10 mouse cellular contexts compared by ENCODE assay signal in genomic region chr15:101076071-101077000, GRCm38 (mm10). TPM values are rescaled to one million over a fixed set of nuclear protein-coding genes. Genes with fewer than 3 reads are reported as not detected.
DNase-seq lines count a peak whose midpoint lies in the region; ATAC-seq and TF ChIP-seq lines count a peak whose summit lies in the region.
"Had no signal": no experiment of that assay in that cellular context is flagged by ENCODE, and none has a peak within 500 bp of the region (broad histone marks: within the 10 kb centered on the region; RNA-seq: fewer than 3 reads in every experiment).

No protein-coding gene starts in this region.

- no peak overlapping the region for H3K27ac ChIP-seq in ES-E14 (ENCODE audit: insufficient read depth, low read depth, low read length, poor library complexity, severe bottlenecking)
- no peak overlapping the region for H3K27ac ChIP-seq in brown adipose tissue, adult 24 weeks (replicated peaks; ENCODE audit: low read depth, low read length)
- H3K27ac ChIP-seq in hindbrain, postnatal 0 days: peak overlapping the region; percentile 79
- H3K27ac ChIP-seq in liver, postnatal 0 days (ENCODE audit: low read depth): no peak overlapping the region

- peak overlapping the region; percentile 56 to 79; a peak in 3 of 4 replicates for H3K4me3 ChIP-seq in ES-E14 (ENCODE audit: insufficient read depth in 1 of 2, low read depth in 1 of 2, low read length in 2 of 2, poor library complexity in 1 of 2, severe bottlenecking in 1 of 2)
- peak overlapping the region; percentile 42 for H3K4me3 ChIP-seq in brown adipose tissue, adult 24 weeks (ENCODE audit: insufficient read depth, low read depth, low read length)
- H3K4me3 ChIP-seq in hindbrain, postnatal 0 days (ENCODE audit: low read length): peak overlapping the region; percentile 65
- no peak overlapping the region for H3K4me3 ChIP-seq in liver, postnatal 0 days (ENCODE audit: low read depth, low read length)

- H3K9ac ChIP-seq in ES-E14 (ENCODE audit: insufficient read depth, low read depth, low read length, poor library complexity, severe bottlenecking): no peak overlapping the region; the same call in 1 of the 2 replicates
- peak overlapping the region; percentile 41 for H3K9ac ChIP-seq in hindbrain, postnatal 0 days (replicated peaks; ENCODE audit: low read length)
- H3K9ac ChIP-seq in liver, postnatal 0 days (replicated peaks): no peak overlapping the region

- TF ChIP-seq EP300 in liver, postnatal 0 days (IDR thresholded peaks at IDR 0.05; ENCODE audit: low read depth): no peak

- H3K4me2 ChIP-seq in hindbrain, postnatal 0 days (ENCODE audit: low read depth, low read length): peak overlapping the region; percentile 74
- H3K4me2 ChIP-seq in liver, postnatal 0 days (ENCODE audit: low read depth, low read length): peak overlapping the region; percentile 71

- no peaks in the 10 kb centered on the region for H3K9me3 ChIP-seq in ES-E14 (ENCODE audit: control insufficient read depth, insufficient read depth, low read depth, low read length)
- no peaks in the 10 kb centered on the region for H3K9me3 ChIP-seq in hindbrain, postnatal 0 days (ENCODE audit: low read length)
- no peaks in the 10 kb centered on the region for H3K9me3 ChIP-seq in liver, postnatal 0 days (ENCODE audit: low read length)

- peaks cover 13 to 22% of the 10 kb centered on the region in 2 experiments for H3K4me1 ChIP-seq in ES-E14 (ENCODE audit: control insufficient read depth in 2 of 2, insufficient read depth in 2 of 2, low read length in 2 of 2, poor library complexity in 1 of 2)
- H3K4me1 ChIP-seq in brown adipose tissue, adult 24 weeks (ENCODE audit: control insufficient read depth, insufficient read depth, insufficient read length, low read length): peaks cover 44% of the 10 kb centered on the region
- H3K4me1 ChIP-seq in hindbrain, postnatal 0 days (ENCODE audit: insufficient read depth, low read length): peaks cover 15% of the 10 kb centered on the region
- 0 out of 2 replicates have a peak, but pooled peaks cover 3% of the 10 kb centered on the region for H3K4me1 ChIP-seq in liver, postnatal 0 days (ENCODE audit: insufficient read depth)

- DNase-seq in ES-E14 (ENCODE audit: low read depth, low spot score): no peak
- DNase-seq in hindbrain, postnatal 0 days (ENCODE audit: low spot score): peak; percentile 73
- DNase-seq in liver, postnatal 0 days: no peak
- DNase-seq in lung, postnatal 25 days (ENCODE audit: low spot score): no peak
- no peak for DNase-seq in layer of hippocampus, adult 11-12 months (ENCODE audit: low spot score)

- TF ChIP-seq CTCF in hindbrain, postnatal 0 days (IDR thresholded peaks at IDR 0.05; ENCODE audit: low read depth): no peak
- no peak for TF ChIP-seq CTCF in liver, postnatal 0 days (IDR thresholded peaks at IDR 0.05; ENCODE audit: low read depth)

- in situ Hi-C loops in ES-E14 (cut with MboI; ENCODE audit: low sequenced_read_pairs in 2 of 2, unreplicated experiment in 2 of 2): no loop called here

- ATAC-seq in hindbrain, postnatal 0 days: peak; percentile 43; the same call in 1 of the 2 replicates
- no peak for ATAC-seq in liver, postnatal 0 days
- no peak for ATAC-seq in monocyte, adult 5-6 weeks (replicated peaks; ENCODE audit: insufficient number of reproducible peaks, low FRiP score, low TSS enrichment, poor library complexity, severe bottlenecking)
- no peak for ATAC-seq in inflammation-experienced regulatory T-cells, adult 6 months

- 6% methylated on average over 26 of the region's 26 CpGs for WGBS in hindbrain, postnatal 0 days
- 23% methylated on average over 24 of the region's 26 CpGs for WGBS in liver, postnatal 0 days (ENCODE audit: insufficient replicate concordance)

- H3K27me3 ChIP-seq in hindbrain, postnatal 0 days (ENCODE audit: insufficient read depth, low read length): no peaks in the 10 kb centered on the region
- peaks cover 14% of the 10 kb centered on the region for H3K27me3 ChIP-seq in liver, postnatal 0 days (ENCODE audit: insufficient read depth, low read length)

- no peaks in the 10 kb centered on the region for H3K36me3 ChIP-seq in ES-E14 (ENCODE audit: control insufficient read depth, insufficient read depth, low read length, poor library complexity, severe bottlenecking)
- no peaks in the 10 kb centered on the region for H3K36me3 ChIP-seq in hindbrain, postnatal 0 days (ENCODE audit: insufficient read depth, low read length)
- H3K36me3 ChIP-seq in liver, postnatal 0 days (replicated peaks; ENCODE audit: insufficient read depth, low read length): no peaks in the 10 kb centered on the region

TF ChIP-seq in ES-E14, 5 proteins besides CTCF, POLR2A, EP300 and RAD21:
- TF ChIP-seq CHD2 (IDR thresholded peaks at IDR 0.05; ENCODE audit: low read depth, low read length) (no peak), MAFK (IDR thresholded peaks at IDR 0.05; ENCODE audit: insufficient read depth, low read depth, low read length) (no peak), ZNF384 (IDR thresholded peaks at IDR 0.05; ENCODE audit: low read depth, low read length) (no peak), HCFC1 (IDR thresholded peaks at IDR 0.05; ENCODE audit: borderline replicate concordance, insufficient read depth, low read length) (no peak), ZC3H11A (IDR thresholded peaks at IDR 0.05; ENCODE audit: borderline replicate concordance, low read depth, low read length) (no peak)

RNA-seq across cellular contexts. Expression of gene Fignl2, which starts 2.0 kb away (rescaled TPM):
- total RNA-seq in ES-E14 (2012; rRNA removed): 7.1 and 8.6 TPM in 2 replicates
- 2.9 and 3.0 TPM in 2 replicates for polyA plus RNA-seq in brown adipose tissue, adult 24 weeks (2012; ENCODE audit: insufficient read depth, insufficient read length, missing spikeins)
- total RNA-seq in hindbrain, postnatal 0 days (2014; rRNA removed): 2.3 and 4.0 TPM in 2 replicates
- 0.10 and 0.11 TPM in 2 replicates for polyA plus RNA-seq in hindbrain, postnatal 0 days (2015; fragmentation: Nextera tagmentation; extraction: Ambion mirVana)
- 0.18 and 0.26 TPM in 2 replicates for polyA plus RNA-seq in liver, postnatal 0 days (2015; fragmentation: Nextera tagmentation; extraction: Ambion mirVana)
- 0.57 TPM in 1 of 3 replicates, not detected in the others for total RNA-seq in monocyte, adult 5-6 weeks (2017)
- not detected for polyA plus RNA-seq in inflammation-experienced regulatory T-cells, adult 6 months (2017; shearing (Covaris generic))

RNA-seq across cellular contexts. Expression of gene Gm47841, which starts 29.1 kb away (rescaled TPM):
- total RNA-seq in ES-E14 (2012; rRNA removed): not detected in 2 replicates
- polyA plus RNA-seq in brown adipose tissue, adult 24 weeks (2012; ENCODE audit: insufficient read depth, insufficient read length, missing spikeins): not detected in 2 replicates
- not detected in 2 replicates for total RNA-seq in hindbrain, postnatal 0 days (2014; rRNA removed)
- not detected in 2 replicates for polyA plus RNA-seq in hindbrain, postnatal 0 days (2015; fragmentation: Nextera tagmentation; extraction: Ambion mirVana)
- polyA plus RNA-seq in liver, postnatal 0 days (2015; fragmentation: Nextera tagmentation; extraction: Ambion mirVana): not detected in 2 replicates
- total RNA-seq in monocyte, adult 5-6 weeks (2017): not detected in 3 replicates
- not detected for polyA plus RNA-seq in inflammation-experienced regulatory T-cells, adult 6 months (2017; shearing (Covaris generic))
- polyA plus RNA-seq: large intestine, adult 2 months had no signal

RNA-seq across cellular contexts. Expression of gene Ankrd33, which starts 39.2 kb away (rescaled TPM):
- not detected in 2 replicates for total RNA-seq in ES-E14 (2012; rRNA removed)
- not detected in 2 replicates for polyA plus RNA-seq in brown adipose tissue, adult 24 weeks (2012; ENCODE audit: insufficient read depth, insufficient read length, missing spikeins)
- total RNA-seq in hindbrain, postnatal 0 days (2014; rRNA removed): not detected in 2 replicates
- polyA plus RNA-seq in hindbrain, postnatal 0 days (2015; fragmentation: Nextera tagmentation; extraction: Ambion mirVana): not detected in 2 replicates
- polyA plus RNA-seq in liver, postnatal 0 days (2015; fragmentation: Nextera tagmentation; extraction: Ambion mirVana): not detected in 2 replicates
- total RNA-seq in monocyte, adult 5-6 weeks (2017): not detected in 3 replicates
- not detected for polyA plus RNA-seq in inflammation-experienced regulatory T-cells, adult 6 months (2017; shearing (Covaris generic))
- polyA plus RNA-seq: large intestine, adult 2 months; testis, adult 2 months had no signal

RNA-seq across cellular contexts. Expression of gene Acvrl1, which starts 52.0 kb away (rescaled TPM):
- 2.5 and 3.3 TPM in 2 replicates for total RNA-seq in ES-E14 (2012; rRNA removed)
- 9.4 and 13.7 TPM in 2 replicates for polyA plus RNA-seq in brown adipose tissue, adult 24 weeks (2012; ENCODE audit: insufficient read depth, insufficient read length, missing spikeins)
- total RNA-seq in hindbrain, postnatal 0 days (2014; rRNA removed): 16.8 and 21.6 TPM in 2 replicates
- 7.0 and 7.3 TPM in 2 replicates for polyA plus RNA-seq in hindbrain, postnatal 0 days (2015; fragmentation: Nextera tagmentation; extraction: Ambion mirVana)
- 2.3 and 2.6 TPM in 2 replicates for polyA plus RNA-seq in liver, postnatal 0 days (2015; fragmentation: Nextera tagmentation; extraction: Ambion mirVana)
- 8.5 to 20.0 TPM (median 11.2 TPM) in 3 replicates for total RNA-seq in monocyte, adult 5-6 weeks (2017)
- polyA plus RNA-seq in inflammation-experienced regulatory T-cells, adult 6 months (2017; shearing (Covaris generic)): 1 to 10 TPM in 1 of 3 experiments, under 1 TPM in 1, not detected in 1; 0.86 to 1.9 TPM
